Mouse (Mus musculus): ENCODE results near the gene 1700092M07Rik. TPM values are rescaled to one million over a fixed set of nuclear protein-coding genes. Genes with fewer than 3 reads are reported as not detected.
"Not testable (repeated sequence)": the region's sequence is repeated elsewhere in the genome, so short reads cannot be mapped to it uniquely, and the experiment has no call there.

Gene 1700092M07Rik
- total RNA-seq, 2 experiments from 2014 or later: 1.8 to 2.0 TPM

DNA sequence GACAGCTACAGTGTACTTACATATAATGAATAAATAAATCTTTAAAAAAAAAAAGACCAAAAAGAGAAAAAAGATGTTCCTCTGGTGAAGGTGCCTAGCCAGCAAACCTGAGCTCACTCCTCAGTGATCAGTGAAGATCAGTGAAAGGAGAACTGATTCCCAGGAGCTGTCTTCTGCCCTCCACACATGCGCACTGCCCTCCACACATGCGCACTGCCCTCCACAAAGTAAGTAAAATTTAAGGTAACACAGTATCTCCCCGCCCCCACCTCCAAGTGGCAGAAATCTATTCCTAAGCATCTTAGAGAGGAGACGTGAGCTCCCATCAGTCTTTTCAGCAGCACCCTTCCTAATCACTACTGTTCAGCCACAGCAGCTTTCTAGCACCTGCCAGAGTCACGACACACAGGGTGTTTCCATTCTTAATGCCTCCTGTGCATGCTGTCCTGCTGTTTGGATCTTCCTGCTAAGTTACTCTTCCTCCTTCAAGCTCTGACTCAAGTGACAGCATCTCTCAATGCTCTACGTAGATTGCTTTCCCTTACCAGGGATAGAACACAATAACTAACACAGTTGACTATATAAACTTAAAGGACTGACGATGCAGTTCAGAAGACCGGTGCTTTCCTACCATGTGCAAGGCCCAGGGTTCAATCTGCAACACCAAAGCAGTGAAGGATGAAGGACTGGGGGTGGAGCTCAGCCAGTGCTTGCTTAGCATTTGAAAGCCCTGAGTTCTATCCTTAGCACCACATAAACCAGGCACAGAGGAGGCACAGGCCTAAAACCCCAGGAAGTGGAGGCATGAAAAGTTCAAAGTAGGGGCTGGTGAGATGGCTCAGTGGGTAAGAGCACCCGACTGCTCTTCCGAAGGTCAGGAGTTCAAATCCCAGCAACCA is 24.4 kb upstream of the 1700092M07Rik start:
- DNase-seq (ENCODE audit: low spot score in 2 of 2): no peak

DNA sequence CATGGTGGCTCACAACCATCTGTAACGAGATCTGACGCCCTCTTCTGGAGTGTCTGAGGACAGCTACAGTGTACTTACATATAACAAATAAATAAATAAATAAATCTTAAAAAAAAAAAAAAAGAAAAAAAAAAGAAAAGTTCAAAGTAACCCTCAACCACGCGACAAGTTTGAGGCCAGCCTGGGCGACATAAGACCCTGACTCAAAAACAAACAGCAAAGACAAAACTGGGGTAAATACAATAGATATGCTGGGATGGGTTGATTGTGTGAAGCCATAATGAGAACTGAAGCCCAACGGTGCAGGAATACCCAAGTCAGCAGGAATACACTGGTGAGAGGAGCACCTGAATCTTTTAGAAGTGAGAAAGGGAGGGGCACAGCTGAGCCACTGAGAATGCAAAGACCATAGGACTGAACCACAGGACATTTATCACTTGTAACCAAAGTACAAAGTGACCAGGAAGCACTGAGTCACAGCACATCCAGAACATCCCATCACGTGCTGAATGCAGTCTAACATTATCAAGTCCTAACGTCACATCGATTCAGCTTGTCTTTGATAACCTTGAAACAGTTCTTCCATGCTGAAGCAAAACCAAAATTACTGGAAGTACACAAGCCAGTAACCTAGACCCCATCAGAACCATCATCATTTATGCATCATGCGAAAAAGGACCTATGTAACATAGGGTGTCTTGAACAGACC is 23.6 kb upstream of the 1700092M07Rik start:
- DNase-seq (ENCODE audit: low spot score in 2 of 2): no peak

DNA sequence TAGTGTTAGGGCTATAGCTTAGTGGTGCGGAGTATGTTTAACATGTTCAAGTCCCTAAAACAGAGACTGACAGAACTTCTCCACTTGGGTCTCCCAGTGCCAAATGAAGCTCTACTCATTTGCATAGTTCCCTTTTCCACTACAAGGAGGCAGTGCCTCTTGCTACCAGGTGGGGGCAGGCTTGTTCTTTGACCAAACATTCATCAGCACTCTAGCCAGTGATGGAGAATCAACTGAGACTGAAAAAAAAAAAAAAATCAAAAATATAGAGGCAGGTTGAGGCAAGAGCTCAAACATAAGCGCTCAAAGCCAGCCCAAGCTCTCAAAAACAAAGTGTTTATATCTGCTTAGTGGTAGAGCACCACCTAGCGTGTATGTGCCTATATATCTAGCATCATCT is 22.2 kb upstream of the 1700092M07Rik start:
- peak in 1 of 2 experiments; percentile 66 for DNase-seq (ENCODE audit: low spot score in 2 of 2)

DNA sequence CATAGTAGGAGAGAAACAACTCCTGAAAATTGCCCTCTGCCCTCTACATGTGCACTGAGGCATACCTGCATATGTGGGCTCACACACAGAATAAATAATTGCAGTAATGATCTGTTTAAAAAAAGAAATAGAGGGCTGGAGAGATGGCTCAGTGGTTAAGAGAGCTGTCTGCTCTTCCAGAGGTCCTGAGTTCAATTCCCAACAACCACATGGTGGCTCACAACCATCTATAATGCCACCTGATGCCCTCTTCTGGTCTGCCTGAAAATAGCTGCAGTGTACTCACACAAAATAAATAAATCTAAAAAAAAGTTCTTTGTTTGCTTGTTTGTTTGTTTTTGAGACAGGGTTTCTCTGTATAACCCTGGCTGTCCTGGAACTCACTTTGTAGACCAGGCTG is 21.5 kb upstream of the 1700092M07Rik start:
- not testable (repeated sequence) for DNase-seq (ENCODE audit: low spot score in 2 of 2)

DNA sequence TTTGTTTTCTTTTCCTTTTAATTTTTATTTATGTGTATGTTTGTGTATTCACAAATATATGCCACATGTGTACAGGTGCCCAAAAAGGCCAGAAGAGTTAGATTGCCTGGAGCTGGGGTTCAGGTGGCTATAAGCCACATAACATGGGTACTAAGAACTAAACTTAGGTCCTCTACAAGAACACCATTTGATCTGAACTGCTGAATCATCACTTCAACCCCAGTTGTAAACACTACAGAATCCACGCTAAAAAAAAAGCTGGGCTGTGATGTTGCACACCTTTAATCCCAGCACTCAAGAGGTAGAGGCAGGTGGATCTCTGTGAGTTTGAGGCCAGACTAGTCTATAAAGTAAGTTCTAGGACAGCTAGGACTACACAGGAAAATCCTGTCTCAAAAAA is 19.1 kb upstream of the 1700092M07Rik start:
- DNase-seq (ENCODE audit: low spot score in 2 of 2): no peak

DNA sequence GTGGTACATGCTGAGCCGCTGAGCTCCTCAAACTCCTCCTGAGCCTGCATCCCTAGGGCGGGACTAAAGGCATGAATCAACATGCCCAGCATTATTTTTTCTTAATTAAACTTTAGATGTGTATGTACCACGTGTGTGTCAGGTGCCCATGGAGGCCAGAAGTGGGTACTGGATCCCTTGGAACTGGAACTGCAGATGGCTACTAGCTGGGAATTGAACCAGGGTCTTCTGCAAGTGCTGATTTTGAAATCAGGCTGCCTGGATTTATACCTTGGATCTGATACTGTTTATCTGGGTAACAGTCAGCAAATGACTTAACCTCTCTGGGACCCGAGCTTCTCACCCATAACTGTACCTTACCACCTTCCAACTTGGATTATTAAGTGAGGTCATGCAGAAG is 18.5 kb upstream of the 1700092M07Rik start:
- DNase-seq (ENCODE audit: low spot score in 2 of 2): no peak

DNA sequence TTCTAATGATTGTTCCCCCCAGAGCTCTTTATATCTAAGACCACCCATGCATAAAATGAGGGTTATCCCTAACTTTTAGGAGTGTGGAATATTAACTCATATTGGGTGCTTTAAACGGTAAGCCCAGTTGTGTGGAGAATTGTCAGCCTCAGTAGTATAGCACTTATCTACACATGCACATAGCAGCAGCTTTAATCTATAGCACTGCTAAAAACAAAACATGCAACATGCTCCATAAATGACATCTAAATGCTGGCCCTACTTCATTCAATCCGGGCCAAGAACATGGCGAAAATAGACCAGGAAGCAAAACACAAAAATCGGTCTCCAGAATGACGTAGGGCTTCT is 18.0 kb upstream of the 1700092M07Rik start:
- no peak for DNase-seq (ENCODE audit: low spot score in 2 of 2)

DNA sequence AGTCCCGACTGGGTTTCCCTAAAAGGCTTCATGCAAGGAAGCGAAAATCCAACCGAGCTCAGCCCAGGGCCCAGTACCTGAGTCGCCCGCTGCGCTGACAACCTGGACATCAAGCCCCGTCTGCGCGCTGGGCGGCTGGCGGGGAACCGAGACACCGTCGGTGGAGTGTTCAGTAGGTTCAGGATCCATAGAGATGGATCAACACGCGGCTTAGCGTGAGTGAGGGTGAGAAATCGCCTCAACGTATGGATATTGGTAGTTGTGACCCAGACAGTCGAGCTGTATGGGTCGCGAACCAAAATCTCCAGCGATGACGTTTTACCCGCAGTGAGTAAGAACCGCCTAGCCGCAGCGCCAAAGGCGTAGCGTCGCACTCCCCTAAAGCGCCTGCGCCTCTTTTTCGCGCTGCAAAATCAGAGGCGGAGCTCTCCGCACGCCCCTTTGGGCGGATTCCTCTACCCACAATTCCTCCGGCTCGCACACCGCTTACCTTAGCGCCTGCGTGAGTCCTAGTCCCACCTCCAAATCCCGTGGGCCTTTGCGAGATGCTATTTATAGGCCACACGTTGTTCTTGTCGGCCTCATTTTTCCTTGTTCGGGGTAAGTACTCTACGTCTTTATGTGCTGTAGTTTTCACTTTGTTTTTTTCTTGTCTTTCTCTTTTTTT is 17.5 kb upstream of the 1700092M07Rik start, which contains the start of gene Slc3a2:
Gene Slc3a2, minus strand, starts transcription at position 463 of the 667 bp plus-strand sequence.
- peak; percentile 96 to 98 for DNase-seq (ENCODE audit: low spot score in 2 of 2)

DNA sequence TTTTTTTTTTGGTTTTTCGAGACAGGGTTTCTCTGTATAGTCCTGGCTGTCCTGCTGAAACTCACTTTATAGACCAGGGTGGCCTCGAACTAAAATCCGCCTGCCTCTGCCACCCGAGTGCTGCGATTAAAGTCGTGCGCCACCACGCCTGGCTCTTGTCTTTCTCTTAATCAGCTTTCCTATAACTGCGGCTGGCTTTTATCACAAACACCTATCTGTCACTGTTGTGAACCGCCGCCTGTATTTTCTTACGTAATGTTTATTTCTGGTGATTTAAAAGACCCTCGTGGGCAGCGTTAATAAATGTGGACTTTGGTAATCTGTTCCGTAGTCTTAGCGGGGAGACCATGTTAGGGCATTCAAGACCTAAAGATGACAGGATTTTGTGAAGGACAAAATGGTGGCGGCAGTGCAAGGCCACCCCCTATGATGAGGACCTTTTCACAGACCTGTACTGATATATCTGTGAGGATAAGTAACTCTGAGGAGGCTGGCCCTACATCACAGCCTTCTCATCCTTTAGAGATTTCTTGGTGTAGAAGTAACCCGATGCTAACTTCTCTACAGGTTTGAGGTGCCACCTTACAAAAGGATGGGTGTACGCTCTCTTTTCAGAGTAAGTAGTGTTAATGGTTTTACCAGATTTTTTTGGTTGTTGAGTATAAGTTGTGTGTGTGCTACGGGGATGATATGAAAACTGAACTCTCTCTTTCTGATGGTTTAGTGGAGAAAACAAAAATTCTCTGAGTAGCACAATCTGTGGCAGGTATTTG is 16.8 kb upstream of the 1700092M07Rik start:
- peak in 1 of 2 experiments; percentile 28 for DNase-seq (ENCODE audit: low spot score in 2 of 2)

DNA sequence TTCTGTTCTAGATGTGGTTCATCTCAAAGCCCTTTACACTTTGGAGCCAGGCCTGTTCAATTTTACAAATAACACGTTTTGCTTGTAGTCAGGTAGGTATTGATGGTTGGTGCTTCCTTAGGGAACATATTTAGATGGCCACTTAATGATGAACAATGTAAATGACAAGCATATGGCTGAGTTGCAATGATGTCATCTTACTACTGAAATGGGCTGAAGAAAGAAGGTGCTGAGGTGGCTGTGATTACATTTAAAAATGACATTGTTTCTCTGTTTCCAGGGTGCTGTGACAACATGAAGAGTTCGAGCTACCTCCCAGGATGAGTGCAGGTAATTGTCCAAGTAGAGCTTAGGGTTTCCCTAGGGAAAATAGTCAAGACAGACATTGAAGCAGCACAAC is 16.1 kb upstream of the 1700092M07Rik start:
- no peak for DNase-seq (ENCODE audit: low spot score in 2 of 2)

DNA sequence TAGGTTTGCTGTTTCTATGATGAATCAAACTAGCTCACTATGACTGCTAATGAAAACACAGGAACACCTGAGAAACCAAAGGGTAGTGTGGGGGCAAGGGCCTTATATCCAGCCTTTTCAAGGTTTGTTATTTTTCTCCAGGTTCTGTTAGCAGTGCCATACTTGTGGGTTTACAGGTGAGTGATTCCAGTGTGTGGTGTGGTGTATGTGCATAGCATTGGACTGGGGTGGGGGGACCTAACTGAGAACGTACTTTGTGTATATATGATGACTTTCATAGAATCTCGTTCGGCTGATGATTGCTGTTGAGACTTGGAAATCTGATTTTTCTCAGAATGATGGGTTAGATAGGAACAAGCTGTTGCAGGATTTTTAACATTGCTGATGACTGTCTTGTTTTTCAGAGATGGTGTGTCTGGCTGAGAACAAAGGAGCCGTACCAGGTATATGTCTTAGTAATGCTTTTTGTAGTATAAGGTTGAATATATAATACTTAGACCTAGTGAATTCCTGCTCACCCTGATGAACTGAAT is 15.4 kb upstream of the 1700092M07Rik start:
- DNase-seq (ENCODE audit: low spot score in 2 of 2): no peak

DNA sequence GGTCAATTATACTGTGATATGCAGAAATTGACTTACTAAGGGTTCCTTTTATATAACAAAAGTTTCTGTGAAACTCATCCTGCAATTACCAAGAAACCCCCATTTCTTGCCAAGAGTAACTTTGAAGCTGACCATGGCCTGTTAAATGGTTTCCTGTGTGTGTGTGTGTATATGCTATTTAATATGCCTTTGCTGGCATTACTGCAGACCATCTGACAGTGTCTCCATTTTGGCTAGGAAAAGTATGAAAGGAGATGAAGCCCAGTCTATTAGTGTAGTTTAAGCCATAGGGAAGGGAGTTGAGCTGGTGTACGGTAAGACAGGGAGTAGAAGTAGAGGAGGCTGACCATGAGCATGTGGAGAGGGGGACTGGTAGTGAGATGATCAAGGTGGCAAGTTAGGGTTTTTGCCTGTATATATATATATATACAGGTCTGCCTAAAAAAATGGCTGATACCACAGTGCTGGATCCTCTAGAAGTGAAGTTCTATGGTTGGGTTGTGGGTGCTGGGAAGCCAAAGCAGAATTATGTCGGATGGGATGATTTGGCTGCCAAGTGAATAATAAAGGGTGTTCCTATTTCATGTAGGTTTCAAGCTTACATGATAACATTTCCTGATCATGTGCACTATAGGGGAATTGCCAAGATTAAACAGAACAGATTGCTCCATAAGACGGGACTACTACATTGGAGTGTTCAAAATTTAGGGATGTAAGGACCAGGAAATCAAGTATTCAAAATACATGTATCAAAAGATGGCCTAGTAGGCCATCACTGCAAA is 13.7 kb upstream of the 1700092M07Rik start:
- no peak for DNase-seq (ENCODE audit: low spot score in 2 of 2)

DNA sequence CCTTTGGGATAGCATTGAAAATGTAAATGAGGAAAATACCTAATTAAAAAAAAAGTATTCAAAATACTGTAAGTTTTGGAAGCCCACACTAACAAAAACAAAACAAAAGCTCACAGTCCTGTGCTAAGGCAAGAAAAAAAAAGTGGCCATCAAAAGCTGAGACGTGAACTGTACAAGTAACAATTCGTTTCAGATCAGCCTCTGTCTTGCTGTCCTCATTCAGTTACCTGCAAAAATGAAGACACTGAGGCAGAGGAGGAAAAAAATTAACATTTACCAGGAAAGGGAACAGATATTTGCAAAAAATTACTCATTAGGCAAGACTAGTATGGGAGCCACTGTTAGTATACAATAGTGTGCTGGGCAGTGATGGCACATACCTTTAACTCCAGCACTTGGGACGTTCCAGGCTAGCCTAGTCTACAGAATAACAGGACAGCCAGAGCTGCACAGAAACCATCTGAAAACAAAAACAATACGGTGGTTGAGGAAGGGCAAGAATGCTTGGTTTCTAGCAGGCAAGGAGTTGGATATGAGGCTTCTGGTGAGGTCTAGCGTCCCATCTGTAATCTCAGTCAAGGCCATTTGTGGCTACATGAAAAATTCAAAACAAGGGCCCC is 12.9 kb upstream of the 1700092M07Rik start:
- no peak for DNase-seq (ENCODE audit: low spot score in 2 of 2)

DNA sequence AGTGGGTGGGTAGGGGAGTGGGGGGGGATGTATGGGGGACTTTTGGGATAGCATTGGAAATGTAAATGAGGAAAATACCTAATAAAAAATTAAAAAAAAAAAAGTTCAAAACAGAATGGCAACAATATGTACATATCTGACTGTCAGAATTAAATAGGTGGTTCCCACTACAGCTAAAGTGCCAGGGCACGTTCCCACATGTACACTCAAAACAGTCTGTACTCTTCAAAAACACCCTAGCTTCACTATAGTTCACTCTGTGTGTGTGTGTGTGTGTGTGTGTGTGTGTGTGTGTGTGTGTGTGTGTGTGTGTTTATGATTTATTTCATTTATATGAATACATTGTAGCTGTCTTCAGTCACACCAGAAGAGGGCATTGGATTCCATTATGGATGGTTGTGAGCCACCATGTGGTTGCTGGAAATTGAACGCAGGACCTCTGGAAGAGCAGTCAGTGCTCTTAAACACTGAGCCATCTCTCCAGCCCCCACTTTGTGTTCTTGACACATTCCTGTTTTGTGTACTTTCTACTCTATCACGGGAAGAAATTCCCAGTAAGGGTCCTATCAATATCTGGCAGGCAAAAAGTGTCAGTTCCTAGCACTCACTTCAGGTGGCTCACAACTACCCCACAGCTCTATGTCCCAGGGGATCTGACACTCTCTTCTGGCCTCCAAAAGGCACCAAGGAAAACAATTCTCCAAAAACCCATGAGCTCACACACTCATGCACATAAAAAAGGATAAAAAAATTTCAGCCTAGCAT is 12.0 kb upstream of the 1700092M07Rik start:
- not testable (repeated sequence) for DNase-seq (ENCODE audit: low spot score in 2 of 2)

DNA sequence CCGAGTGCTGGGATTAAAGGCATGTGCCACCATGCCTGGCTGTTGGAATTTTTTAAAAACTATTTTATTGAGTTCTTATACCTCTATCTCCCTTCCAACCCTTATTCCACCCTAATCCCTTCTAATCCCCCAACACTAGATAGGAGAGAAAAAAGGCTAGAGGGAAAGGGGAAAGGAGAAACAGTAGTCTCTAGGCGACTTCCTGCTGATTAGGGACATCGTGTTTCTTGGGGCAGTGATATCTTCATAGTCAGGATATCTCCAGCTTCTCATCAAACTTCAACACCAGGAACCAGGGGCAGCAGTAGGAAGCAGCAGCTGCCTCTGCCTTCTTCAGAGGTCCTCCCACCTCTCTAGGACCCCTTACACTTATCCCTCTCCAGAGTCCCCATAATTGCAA is 6.2 kb upstream of the 1700092M07Rik start:
- DNase-seq (ENCODE audit: low spot score in 2 of 2): no peak

DNA sequence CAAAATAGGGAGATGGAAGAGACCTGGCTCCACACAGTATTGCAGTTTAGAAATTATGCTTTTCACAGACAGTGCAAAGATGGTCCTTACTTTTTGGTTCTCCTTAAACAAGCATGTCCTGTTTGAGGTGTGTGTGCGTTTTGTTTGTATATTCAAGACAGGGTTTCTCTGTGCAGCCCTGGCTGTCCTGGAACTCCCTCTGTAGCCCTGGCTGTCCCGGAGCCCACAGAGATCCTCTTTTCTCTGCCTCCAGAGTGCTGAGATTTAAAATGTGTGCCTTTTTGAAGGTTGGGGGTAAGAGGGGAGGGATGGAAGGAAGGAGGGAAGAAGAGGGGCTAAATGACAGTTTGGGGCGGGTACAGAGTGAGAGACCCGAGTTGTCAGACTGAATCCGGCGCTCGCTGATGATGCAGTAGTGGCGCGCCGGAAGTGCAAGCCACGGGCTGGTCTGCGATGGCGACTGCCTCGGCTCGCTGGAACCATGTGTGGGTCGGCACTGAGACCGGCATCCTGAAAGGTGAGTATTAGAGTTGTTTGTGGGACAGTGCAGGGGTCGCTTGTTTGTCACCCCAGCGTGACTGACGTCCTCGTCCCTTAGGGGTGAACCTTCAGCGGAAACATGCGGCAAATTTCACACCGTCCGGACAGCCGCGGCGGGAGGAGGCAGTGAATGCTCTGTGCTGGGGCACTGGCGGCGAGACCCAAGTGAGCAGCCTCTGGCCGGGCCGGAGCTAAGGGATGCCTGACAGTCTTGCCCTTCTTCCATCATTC is 4.9 kb upstream of the 1700092M07Rik start, which contains the start of gene Wdr74:
Gene Wdr74, plus strand, starts transcription at position 439 of the 771 bp plus-strand sequence.
- DNase-seq (ENCODE audit: low spot score in 2 of 2): peak; percentile 89 to 94

DNA sequence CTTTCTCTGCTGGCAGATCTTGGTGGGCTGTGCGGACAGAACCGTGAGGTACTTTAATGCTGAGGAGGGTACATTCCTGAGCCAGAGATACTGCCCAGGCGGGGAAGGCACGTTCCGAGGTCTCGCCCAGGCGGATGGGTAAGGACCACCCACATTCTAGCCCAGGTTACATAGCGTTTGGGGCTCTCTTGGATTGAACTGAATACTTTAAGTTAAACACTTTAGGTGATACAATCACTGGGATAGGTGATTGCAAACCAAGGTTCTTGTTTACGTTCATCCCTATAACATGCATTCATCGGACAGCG is 4.4 kb upstream of the 1700092M07Rik start:
- no peak for DNase-seq (ENCODE audit: low spot score in 2 of 2)

DNA sequence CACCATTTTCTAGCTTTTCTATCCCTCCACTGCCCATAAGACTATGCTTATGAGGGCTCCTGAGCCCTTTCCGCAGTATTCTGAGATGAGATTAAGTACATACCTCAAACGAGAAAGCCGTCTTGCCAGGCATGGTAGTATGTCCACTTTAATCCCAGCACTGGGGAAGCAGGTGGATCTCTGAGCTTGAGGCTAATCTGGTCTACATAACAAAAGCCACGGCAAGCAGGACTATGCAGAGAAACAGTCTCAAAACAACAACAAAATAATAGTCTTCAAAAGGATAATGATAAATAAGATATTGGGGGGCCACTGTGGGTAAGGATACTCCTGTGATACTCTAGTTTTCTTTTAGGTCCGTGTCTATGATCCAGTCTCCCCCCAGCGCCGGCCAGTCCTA is 1.6 kb upstream of the 1700092M07Rik start:
- DNase-seq (ENCODE audit: low spot score in 2 of 2): no peak
